Mouse (Mus musculus): ENCODE results near the gene Tm7sf3. TPM values are rescaled to one million over a fixed set of nuclear protein-coding genes. Genes with fewer than 3 reads are reported as not detected.

Gene Tm7sf3
- total RNA-seq, 2 experiments from 2014 or later, result 89.1 to 104 TPM

DNA sequence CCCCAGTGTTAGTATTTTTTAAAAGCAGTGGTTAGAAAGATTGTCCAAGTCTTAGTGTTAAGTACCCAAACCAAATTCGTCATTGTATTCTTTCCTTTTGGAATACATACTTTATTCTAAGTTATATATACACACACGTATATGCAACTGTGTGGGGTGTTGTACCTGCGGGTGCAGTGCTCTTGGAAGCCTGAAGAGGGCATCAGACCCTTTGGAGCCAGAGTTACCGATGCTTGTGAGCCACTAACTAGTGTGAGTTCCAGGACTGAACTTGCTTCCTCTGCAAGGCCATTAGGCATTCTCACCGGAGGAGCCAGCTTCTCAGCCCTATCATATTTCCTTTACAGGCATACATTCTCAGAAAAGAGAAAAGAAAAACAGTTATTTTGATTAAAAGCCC, 20.1 kb upstream of the Tm7sf3 start:
- peak; percentile 82 for ATAC-seq (replicated peaks; ENCODE audit: poor library complexity, severe bottlenecking)

DNA sequence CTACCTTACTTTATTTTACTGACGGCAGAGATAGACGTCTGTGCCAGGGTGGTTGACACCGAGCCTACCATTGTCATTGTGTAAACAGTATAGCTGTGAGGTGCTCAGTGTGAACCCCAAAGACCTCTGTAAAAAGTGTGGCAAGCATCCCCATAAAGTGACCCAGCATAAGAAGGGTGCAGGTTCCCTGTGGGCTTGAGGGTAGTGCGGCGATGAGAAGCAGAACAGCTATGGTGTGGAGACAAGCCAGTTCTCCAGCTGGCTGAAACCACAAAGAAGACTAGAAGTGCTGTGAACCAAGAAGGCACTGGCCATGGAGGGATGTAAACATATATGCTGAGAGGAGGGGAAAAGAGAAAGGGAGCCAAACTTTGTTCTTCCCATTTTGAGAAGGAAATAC, 19.0 kb upstream of the Tm7sf3 start:
- peak; percentile 52 for ATAC-seq (replicated peaks; ENCODE audit: poor library complexity, severe bottlenecking)

DNA sequence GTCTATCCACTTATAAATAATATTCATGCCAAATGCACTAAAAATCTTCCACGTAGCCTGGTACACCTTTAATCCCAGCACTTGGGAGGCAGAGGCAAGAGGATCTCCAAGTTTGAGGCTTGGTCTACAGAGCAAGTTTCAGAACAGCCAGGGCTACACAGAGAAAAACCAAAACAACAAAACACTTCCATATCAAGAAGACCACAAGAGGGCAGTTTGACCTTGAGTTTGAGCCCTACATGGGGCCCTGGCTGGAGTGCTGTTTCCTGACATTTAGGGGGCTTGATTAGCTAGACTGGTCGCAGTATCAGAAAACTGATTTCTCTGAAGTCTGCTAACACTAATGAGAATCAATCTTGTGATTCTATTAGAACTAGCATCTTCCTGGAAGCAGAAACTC, 18.0 kb upstream of the Tm7sf3 start:
- peak; percentile 56 for ATAC-seq (replicated peaks; ENCODE audit: poor library complexity, severe bottlenecking)

DNA sequence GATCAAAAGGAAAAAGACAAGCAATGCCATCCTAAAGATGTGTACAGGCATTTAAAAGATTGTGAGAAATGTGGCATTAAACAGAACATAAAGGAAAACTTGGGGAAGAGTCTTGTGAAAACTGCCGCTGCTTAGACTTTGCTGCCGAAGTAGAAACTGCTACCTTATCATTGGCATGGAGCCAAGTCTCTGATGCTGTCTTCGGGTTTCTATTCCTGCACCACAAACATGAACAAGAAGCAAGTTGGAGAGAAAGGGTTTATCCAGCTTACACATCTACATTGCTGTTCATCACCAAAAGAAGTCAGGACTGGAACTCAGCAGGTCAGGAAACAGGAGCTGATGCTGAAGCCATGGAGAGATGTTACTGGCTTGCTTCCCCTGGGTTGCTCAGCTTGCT, 10.6 kb upstream of the Tm7sf3 start:
- no peak for ATAC-seq (replicated peaks; ENCODE audit: poor library complexity, severe bottlenecking)

DNA sequence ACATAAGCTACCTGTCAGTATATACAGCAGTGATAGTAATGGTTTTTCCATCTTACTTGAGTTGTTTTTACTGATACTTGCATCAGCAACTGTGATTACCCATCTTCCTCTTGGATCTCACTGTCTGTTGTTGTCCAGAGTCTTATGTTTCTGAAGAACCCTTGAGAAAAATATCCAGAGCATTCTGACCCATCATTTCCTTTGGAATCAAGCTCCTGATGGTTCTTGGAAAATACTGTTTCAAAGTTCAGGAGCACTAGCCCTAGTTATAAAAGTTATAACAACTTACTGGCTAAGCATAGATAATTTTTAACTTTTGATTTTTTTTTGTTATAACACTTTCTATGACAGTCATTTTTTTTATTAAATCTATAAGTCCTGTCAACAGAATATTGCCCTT, 8.8 kb upstream of the Tm7sf3 start:
- no peak for ATAC-seq (replicated peaks; ENCODE audit: poor library complexity, severe bottlenecking)

DNA sequence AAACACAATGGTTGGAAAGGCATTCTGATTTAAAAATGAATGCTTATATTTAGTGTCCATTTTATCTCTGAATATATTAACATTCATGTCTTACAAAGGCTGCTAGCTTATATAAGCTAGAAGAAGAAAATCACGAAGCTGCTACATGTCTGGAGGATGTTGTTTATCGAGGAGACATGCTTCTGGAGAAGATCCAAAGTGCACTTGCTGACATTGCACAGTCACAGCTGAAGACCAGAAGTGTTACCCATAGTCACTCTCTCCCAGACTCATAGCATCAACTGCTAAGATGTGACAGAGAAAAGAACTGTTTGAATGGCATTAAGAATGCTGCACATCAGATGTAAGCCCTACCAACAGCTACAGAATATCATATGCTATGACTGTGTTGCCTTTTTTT, 7.4 kb upstream of the Tm7sf3 start:
- ATAC-seq (replicated peaks; ENCODE audit: poor library complexity, severe bottlenecking), result no peak

DNA sequence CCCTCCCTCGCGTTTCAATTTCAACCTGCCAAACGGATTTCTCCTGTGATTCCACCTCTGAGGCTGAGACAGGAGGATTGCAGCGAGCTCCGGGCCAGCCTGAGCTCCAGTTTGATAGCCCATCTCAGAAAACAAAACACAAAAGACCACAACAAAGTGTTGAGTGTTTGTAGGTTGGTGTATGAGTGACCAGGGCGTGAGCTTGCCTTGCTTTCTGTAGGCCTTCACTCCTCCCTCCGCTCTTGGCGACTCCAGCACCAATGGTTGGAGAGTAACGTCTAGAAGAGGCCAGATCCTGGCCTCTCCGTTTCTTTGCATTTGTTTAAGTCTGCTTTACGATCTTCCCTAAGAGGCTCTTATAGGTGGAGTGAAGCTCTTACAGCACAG, 553 bp upstream of the Tm7sf3 start:
- no peak for ATAC-seq (replicated peaks; ENCODE audit: poor library complexity, severe bottlenecking)

DNA sequence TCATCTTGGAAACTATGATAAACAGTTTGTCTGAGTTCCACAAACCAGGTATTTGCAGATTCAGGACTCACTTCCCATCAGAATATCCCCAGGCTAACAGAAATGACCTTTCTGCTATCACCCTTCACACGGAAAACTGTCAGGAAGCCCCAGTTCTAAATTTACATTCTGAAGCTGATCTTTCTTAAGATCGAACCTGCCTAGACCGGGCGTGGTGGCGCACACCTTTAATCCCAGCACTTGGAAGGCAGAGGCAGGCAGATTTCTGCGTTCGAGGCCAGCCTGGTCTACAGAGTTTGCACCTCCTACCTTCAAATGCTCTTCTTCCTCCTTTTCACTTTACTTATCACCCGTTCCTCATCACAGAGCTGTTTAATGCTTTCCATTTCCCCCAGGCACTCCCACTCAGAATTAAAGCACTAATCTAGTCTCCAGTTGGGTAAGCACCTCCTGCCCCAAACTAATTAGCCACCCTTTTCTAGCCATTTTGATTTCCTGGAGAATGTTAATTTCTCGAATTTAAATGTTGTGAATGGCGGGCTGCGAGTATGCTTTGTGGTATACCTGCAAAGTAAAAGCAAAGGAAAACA, 908 bp downstream of the Tm7sf3 start:
- 0 out of 2 replicates have a peak, but pooled peaks have one; percentile 11 for ATAC-seq (replicated peaks; ENCODE audit: poor library complexity, severe bottlenecking)

DNA sequence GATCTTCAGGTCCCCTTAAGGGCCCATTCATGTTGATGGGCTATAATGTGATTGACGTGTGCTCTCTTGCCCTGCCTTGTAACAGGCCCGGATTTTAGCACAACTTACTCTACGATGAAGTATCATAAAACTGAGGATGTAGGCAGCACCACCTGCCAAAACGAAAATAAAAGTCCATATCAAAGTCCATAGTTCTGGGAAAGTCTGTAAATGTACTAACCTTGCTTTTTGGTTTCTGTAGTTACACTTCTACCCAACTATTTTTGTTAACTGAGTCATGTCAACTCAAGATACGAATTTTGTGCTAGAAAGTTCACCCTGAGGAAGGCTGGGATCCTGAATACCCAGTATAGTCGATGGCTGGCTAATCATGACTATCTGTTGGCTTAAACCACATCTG, 1.6 kb downstream of the Tm7sf3 start:
- ATAC-seq (replicated peaks; ENCODE audit: poor library complexity, severe bottlenecking), result no peak

DNA sequence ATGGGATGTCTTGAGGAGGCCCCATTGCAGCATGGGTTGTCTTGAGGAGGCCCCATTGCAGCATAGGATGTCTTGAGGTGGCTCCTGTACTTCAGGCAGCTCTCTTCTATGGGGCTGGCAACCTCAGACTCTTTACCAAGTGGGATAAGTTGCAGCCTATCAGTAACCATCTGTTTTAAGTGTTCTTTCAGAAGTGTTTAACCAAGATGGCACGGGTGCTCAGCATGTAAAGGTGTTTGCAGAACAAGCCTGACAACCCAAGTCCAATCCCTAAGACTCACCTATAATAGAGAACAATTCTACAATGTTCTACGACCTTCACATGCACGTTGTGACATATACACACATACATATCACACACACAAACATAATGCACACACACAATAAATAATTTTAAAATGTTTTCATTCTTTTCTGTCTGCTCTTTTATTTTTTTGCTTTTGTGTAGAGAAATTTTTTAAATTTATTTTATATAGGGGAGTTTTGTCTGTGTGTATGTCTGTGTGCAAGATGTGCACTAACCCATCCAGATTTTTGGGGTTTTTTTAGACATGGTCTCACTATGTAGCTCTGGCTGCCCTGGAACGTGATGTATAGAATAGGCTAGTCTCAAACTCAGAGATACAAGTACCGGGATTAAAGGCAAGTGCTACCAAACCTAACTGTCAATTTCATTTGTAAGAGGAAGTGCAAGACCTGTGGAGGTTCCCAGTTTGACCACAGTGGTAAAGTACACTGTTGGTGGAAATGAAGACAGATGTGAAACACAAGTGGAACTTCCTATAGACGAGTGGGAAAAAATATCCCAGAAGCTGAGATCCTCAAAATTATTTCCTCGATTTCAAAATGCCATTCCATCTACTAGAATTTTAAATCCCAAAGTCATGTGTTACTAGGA, 2.3 kb downstream of the Tm7sf3 start:
- peak; percentile 39 for ATAC-seq (replicated peaks; ENCODE audit: poor library complexity, severe bottlenecking)

DNA sequence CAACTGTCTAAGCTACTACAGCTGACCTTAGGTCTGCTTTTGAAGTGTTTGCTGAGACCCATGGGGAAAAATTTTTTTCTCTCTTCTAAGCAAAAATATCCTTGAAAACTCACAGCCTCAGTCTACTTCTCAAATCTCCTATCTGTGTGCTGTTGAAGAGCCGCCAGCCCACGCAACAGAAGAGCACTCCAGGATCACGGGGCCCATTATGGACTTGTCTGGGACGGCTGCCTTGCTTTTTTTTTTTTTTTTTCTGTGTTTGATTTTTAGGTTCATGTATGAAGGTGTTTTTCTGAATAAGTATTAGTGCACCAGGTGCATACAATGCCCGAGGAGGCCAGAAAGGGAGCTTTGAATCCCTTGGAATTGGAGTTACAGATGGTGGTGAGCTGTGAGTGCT, 6.1 kb downstream of the Tm7sf3 start:
- no peak for ATAC-seq (replicated peaks; ENCODE audit: poor library complexity, severe bottlenecking)

DNA sequence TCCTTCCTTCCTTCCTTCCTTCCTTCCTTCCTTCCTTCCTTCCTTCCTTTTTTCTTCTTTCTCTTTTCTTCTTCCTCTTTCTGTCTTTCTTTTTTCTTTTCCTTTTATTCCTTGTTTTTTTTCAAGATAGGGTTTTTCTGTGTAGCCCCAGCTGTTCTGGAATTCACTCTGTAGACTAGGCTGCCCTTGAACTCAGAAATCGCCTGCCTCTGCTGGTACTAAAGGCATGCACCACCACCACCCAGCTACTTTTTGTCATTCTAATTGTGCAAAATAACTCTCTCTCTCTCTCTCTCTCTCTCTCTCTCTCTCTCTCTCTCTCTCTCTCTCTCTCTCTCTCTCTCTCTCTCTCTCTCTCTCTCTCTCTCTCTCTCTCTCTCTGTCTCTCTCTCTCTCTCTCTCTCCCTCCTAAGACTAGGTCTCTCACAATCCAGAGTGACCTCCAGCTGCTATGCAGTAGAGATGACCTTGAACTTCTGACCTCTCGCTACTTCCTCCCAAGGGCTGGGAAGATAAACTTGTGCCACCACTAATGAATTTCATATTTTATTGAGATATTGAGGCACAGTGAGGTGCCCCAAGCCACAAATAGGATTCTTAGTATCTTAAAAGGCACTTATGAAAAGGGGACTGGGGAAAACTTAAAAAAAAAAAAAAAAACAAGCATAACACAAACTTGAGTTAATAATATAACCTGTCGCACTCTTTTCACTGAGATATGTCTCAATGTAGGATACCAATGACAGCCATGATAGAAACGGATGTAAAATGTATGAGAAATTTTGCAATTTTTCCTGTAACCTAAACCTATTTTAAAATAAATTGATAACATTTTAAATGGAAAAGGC, 7.6 kb downstream of the Tm7sf3 start:
- no peak for ATAC-seq (replicated peaks; ENCODE audit: poor library complexity, severe bottlenecking)

DNA sequence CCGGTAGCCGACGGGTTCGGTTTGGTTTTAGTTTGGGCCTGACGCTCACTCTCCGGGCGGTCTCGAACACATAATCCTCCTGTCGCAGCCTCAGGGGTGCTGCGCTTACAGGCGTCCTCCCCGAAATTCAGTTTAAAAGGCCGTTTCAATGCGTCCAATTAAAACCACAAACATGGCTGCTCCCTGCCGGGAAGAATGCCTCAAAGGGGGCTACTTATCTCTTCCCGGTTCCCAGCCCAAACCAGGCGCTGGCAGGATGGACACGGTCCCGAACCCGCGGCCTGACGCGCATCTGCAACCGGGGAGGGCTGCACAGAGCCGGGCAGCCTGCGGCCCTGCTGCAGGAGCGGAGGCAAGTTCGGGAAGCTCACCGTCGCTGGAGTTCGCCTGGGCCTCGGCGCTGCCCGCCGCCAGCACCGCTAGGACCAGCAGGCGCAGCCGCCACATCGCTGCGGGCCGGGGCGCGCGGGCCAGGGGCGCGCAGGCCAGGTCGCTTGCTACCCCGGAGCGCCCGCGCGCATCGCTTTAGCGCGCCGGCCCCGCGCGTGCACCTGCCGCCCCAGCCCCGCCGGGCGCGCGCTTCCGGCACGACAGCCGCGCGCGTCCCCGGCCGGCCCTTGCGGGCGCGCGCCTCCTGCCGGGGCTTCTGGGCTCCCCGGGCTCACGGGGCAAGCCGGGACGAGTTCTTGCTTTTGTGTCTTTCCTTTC, 8.5 kb downstream of the Tm7sf3 start:
- ATAC-seq (replicated peaks; ENCODE audit: poor library complexity, severe bottlenecking), result peak; percentile 34

DNA sequence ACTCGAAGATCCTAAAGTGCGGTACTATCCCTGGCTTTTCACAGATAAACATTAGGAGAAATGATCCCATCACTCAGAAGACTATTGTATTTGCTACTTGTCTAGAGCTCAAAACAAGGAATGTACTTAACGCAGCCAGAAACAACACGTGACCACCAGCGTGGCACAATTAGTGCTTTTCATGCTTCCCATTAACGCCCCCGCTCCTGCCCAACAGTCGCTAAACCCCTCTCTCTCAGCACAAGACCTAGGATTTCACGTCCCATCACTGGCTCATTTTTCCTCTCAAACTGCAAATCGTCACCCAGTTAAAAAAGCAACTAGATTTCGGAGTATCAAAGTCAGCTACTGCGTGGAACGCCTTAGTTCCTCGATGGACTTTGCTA, 9.0 kb downstream of the Tm7sf3 start:
- ATAC-seq (replicated peaks; ENCODE audit: poor library complexity, severe bottlenecking), result no peak; the same call in 1 of the 2 replicates

DNA sequence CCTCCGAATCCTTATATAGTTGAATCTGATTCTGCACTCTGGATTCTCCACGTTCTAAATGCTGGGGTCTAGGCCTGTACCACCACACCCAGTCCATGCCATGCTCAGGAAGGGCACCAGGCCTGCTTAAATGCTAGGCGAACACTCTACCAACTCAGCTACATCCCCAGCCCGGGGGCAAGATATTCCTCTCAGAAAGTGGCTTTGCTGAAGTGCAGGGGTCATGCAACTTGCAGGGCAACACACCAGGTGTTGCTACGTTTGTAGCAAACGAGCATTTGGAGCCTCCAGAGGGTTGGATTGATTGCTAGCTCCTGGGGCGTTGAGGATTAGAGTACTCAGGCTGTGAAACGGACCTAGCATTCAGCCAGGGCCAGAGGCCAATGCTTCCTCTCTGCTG, 9.5 kb downstream of the Tm7sf3 start:
- no peak for ATAC-seq (replicated peaks; ENCODE audit: poor library complexity, severe bottlenecking)

DNA sequence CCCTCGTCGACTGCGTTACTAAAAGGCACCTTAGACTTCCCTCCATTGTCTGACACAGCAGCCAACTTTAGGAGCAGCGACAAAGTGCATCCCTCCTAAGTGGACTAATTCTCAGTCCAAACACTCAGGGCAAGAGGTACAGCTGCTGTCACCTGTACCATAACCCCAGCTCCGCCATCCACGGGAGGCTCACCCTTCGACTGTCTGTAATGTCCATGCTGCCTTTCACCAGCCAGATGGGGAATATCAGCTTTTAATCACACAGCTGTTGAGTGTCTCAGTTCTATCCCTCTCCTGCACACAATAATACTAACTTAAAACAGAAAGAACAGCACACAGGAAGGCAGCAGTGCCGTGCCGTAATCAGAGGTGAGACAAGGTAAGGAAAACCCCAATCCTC, 10.2 kb downstream of the Tm7sf3 start:
- ATAC-seq (replicated peaks; ENCODE audit: poor library complexity, severe bottlenecking), result no peak

DNA sequence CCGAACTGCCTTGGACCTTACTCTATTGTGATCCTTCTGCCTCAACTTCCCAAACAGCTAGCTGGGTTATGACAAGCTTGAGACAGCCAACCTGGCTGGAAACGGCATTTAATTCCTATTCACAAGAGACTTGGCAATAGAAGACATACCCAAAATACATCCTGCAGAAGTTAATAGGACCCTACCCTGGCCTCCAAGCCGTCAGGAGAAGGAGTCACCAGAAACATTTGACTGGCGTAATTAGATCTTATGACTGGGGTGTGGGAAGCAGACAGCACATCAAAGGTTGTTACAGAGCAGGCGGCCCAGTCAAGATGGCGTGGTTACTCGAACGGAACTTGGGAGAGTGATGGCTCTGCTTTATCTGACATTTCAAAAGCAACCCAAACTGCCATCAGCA, 10.8 kb downstream of the Tm7sf3 start:
- no peak for ATAC-seq (replicated peaks; ENCODE audit: poor library complexity, severe bottlenecking)

DNA sequence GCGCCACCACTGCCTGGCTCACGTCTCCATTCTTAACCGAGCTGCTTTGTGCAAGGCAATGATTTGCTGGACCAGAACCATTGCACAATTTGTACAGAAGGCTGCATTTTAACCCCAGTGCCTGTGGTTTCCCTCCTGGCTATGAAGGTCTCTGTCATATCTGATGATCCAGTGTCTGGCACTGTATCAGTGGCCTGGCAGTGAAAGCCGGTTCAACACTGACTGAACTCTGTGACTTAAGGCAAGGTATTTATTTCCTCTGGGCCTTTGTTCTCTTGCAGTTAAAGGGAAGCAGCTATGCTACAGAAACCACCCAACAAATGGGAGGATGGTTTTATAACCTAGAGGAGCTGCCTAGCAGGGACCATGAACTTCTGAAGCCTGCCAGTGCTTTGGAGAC, 11.7 kb downstream of the Tm7sf3 start:
- peak; percentile 43 for ATAC-seq (replicated peaks; ENCODE audit: poor library complexity, severe bottlenecking)

DNA sequence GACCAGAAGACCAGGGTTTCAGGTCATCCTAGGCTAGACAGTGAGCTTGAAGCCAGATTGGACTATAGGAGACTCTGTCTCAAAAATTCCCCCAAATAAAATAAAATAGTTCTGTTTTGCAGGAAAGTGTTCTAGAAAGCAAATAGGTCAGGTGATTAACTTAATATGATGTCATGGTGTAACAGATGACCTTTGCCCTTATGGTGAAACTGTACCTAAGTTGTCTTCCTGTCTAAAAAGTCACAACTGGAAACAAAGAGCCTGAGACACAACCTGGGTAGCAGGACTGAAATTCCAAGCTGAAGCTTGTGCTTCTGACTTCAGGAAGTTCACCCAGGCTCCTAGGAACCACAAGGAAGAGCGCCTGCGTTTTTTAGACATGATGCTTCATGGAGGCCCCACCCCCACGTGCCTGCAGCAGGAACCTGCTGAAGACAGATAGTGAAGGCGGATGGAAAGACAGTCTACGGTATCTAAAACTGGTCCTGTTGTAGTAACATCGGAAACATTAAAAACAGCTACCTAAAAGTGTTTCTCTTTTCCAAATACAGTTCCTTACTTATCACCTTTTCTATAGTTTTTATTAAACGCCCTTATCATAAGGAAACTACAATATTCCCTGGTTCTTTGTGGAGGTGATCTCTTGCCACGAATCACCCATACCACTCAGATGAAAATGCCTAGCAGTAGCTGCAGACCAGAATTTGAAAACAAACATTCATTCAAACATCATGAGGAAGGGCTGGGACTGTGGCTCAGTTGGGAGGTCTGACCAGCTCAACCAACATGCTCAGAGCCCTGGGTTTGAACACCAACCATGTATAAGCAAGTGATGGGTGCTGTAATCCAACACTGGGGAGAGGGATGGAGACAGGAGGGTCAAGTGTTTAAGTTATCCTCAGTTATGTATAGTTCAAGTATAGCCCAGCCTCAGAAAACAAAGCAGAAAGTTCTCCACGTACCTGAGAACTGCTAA, 12.6 kb downstream of the Tm7sf3 start:
- ATAC-seq (replicated peaks; ENCODE audit: poor library complexity, severe bottlenecking), result no peak

Measured in granulocyte monocyte progenitor cell, adult 5-6 weeks (primary cell).